16 mouse cellular contexts compared by ENCODE assay signal in the genomic region with DNA sequence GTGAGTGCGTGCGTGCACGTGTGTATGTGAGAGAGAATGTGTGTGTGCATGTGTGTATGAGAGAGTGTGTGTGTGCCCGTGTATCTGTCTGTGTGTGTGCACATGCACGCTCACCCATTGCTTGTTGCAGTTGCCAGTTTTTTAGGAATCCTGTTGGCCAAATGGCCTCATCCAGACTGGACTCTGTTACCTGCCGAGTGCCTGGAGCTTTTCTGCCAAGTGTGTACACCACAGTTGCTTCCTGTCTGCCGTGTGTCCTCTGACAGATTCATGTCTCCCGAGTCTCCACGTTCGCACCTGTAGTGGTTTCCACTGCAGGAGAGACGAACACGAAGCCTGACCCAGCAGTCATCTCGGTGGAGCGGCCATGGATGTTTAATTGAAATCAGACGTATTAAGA.
DNase-seq lines count a peak whose midpoint lies in the region; ATAC-seq and TF ChIP-seq lines count a peak whose summit lies in the region.
"Had no signal": no experiment of that assay in that cellular context is flagged by ENCODE, and none has a peak within 500 bp of the region (broad histone marks: within the 10 kb centered on the region; RNA-seq: fewer than 3 reads in every experiment).

No protein-coding gene starts in this region.

- H3K4me2 ChIP-seq in intestine, embryonic 16.5 days (ENCODE audit: low read depth, low read length), result no peak overlapping the region
- no peak overlapping the region for H3K4me2 ChIP-seq in intestine, postnatal 0 days (replicated peaks; ENCODE audit: low read depth)
- no peak overlapping the region for H3K4me2 ChIP-seq in neural tube, embryonic 11.5 days (ENCODE audit: low read depth)
- no peak overlapping the region; the same call in 1 of the 2 replicates for H3K4me2 ChIP-seq in midbrain, embryonic 14.5 days (ENCODE audit: low read length)
- H3K4me2 ChIP-seq: liver, embryonic 15.5 days had no signal

- no peak overlapping the region for H3K9ac ChIP-seq in intestine, embryonic 16.5 days (ENCODE audit: low read depth, low read length)
- H3K9ac ChIP-seq in intestine, postnatal 0 days (ENCODE audit: low read depth, low read length), result no peak overlapping the region
- H3K9ac ChIP-seq in neural tube, embryonic 11.5 days (ENCODE audit: low read length), result no peak overlapping the region
- peak overlapping the region; percentile 20; the same call in 1 of the 2 replicates for H3K9ac ChIP-seq in midbrain, embryonic 14.5 days (replicated peaks; ENCODE audit: low read length)
- H3K9ac ChIP-seq: liver, embryonic 15.5 days had no signal

- peaks cover 35% of the 10 kb centered on the region for H3K4me1 ChIP-seq in intestine, embryonic 16.5 days (ENCODE audit: control insufficient read depth, insufficient read depth, low read length)
- peaks cover 10% of the 10 kb centered on the region for H3K4me1 ChIP-seq in intestine, postnatal 0 days (replicated peaks; ENCODE audit: control insufficient read depth, insufficient read depth, low read length)
- peaks cover 23% of the 10 kb centered on the region; the same call in 1 of the 2 replicates for H3K4me1 ChIP-seq in neural tube, embryonic 11.5 days (ENCODE audit: control insufficient read depth, insufficient read depth, low read length)
- peaks cover 42% of the 10 kb centered on the region for H3K4me1 ChIP-seq in midbrain, embryonic 14.5 days (ENCODE audit: control insufficient read depth, insufficient read depth, low read length)

- H3K36me3 ChIP-seq in intestine, embryonic 16.5 days (ENCODE audit: control insufficient read depth, insufficient read depth, low read length), result no peaks in the 10 kb centered on the region
- peaks cover 21% of the 10 kb centered on the region; the same call in 1 of the 2 replicates for H3K36me3 ChIP-seq in intestine, postnatal 0 days (ENCODE audit: control insufficient read depth, insufficient read depth)
- no peaks in the 10 kb centered on the region for H3K36me3 ChIP-seq in neural tube, embryonic 11.5 days (ENCODE audit: control insufficient read depth, insufficient read depth, low read length)
- no peaks in the 10 kb centered on the region for H3K36me3 ChIP-seq in midbrain, embryonic 14.5 days (ENCODE audit: control insufficient read depth, insufficient read depth, low read length)
- H3K36me3 ChIP-seq: heart, embryonic 10.5 days had no signal

- no peaks in the 10 kb centered on the region for H3K9me3 ChIP-seq in intestine, embryonic 16.5 days (ENCODE audit: control insufficient read depth, low read length)
- H3K9me3 ChIP-seq in intestine, postnatal 0 days (ENCODE audit: control insufficient read depth), result no peaks in the 10 kb centered on the region
- no peaks in the 10 kb centered on the region for H3K9me3 ChIP-seq in neural tube, embryonic 11.5 days (ENCODE audit: control insufficient read depth, low read length)
- H3K9me3 ChIP-seq in midbrain, embryonic 14.5 days (ENCODE audit: control insufficient read depth, low read length), result no peaks in the 10 kb centered on the region
- H3K9me3 ChIP-seq: heart, embryonic 10.5 days; liver, embryonic 15.5 days had no signal

- TF ChIP-seq CTCF in intestine, postnatal 0 days (IDR thresholded peaks at IDR 0.05; ENCODE audit: low read depth), result no peak

- WGBS in intestine, embryonic 16.5 days, result 80% methylated on average over 15 of the region's 15 CpGs
- WGBS in intestine, postnatal 0 days, result 84% methylated on average over 15 of the region's 15 CpGs
- 83% methylated on average over 15 of the region's 15 CpGs for WGBS in neural tube, embryonic 11.5 days
- 83% methylated on average over 15 of the region's 15 CpGs for WGBS in midbrain, embryonic 14.5 days

- H3K4me3 ChIP-seq in intestine, embryonic 16.5 days (ENCODE audit: low read length), result no peak overlapping the region
- H3K4me3 ChIP-seq in intestine, postnatal 0 days (ENCODE audit: low read depth, low read length), result no peak overlapping the region
- no peak overlapping the region for H3K4me3 ChIP-seq in neural tube, embryonic 11.5 days (ENCODE audit: low read depth, low read length)
- H3K4me3 ChIP-seq in midbrain, embryonic 14.5 days (replicated peaks; ENCODE audit: low read depth, low read length), result no peak overlapping the region
- H3K4me3 ChIP-seq: heart, embryonic 10.5 days; liver, embryonic 15.5 days had no signal

- ATAC-seq in intestine, embryonic 16.5 days, result no peak
- no peak for ATAC-seq in intestine, postnatal 0 days
- no peak for ATAC-seq in neural tube, embryonic 11.5 days (ENCODE audit: insufficient read depth, low FRiP score, low TSS enrichment)
- no peak for ATAC-seq in midbrain, embryonic 14.5 days (ENCODE audit: low FRiP score, low TSS enrichment)
- no peak for ATAC-seq in inflammation-experienced regulatory T-cells, adult 6 months

- no peaks in the 10 kb centered on the region for H3K27me3 ChIP-seq in intestine, embryonic 16.5 days (replicated peaks; ENCODE audit: control insufficient read depth, insufficient read depth, low read length)
- no peaks in the 10 kb centered on the region for H3K27me3 ChIP-seq in intestine, postnatal 0 days (replicated peaks; ENCODE audit: control insufficient read depth, insufficient read depth, low read length)
- H3K27me3 ChIP-seq in neural tube, embryonic 11.5 days (ENCODE audit: control insufficient read depth, insufficient read depth, low read length), result no peaks in the 10 kb centered on the region
- no peaks in the 10 kb centered on the region for H3K27me3 ChIP-seq in midbrain, embryonic 14.5 days (ENCODE audit: control insufficient read depth, insufficient read depth, low read length)
- H3K27me3 ChIP-seq: liver, embryonic 15.5 days had no signal

- DNase-seq in neural tube, embryonic 11.5 days (ENCODE audit: low spot score), result no peak
- no peak for DNase-seq in neural tube, embryonic 10.5 days (ENCODE audit: extremely low spot score, low spot score)
- DNase-seq in midbrain, embryonic 14.5 days, result no peak
- DNase-seq in urinary bladder, postnatal 36 days (ENCODE audit: low spot score in 2 of 2), result no peak
- no peak for DNase-seq in frontal cortex, adult 2 months (ENCODE audit: extremely low spot score in 1 of 2, low spot score in 1 of 2)
- DNase-seq: adrenal gland, adult 2 months; embryo, embryonic 11 days; gastrocnemius, postnatal 10 days; lung, postnatal 36 days; thymus, postnatal 4 days had no signal

- H3K27ac ChIP-seq in intestine, embryonic 16.5 days (ENCODE audit: low read length), result peak overlapping the region; percentile 38; the same call in 1 of the 2 replicates
- no peak overlapping the region; the same call in 1 of the 2 replicates for H3K27ac ChIP-seq in intestine, postnatal 0 days (ENCODE audit: low read depth, low read length)
- 0 out of 2 replicates have a peak overlapping the region, but pooled peaks have one; percentile 14 for H3K27ac ChIP-seq in neural tube, embryonic 11.5 days (ENCODE audit: low read depth, low read length)
- peak overlapping the region; percentile 92 for H3K27ac ChIP-seq in midbrain, embryonic 14.5 days (replicated peaks; ENCODE audit: low read depth, low read length)
- H3K27ac ChIP-seq: heart, embryonic 10.5 days; kidney, postnatal 0 days; liver, embryonic 15.5 days had no signal
